Mouse (Mus musculus): ENCODE measurements around the gene Klf16.

Klf16 gene

DNA sequence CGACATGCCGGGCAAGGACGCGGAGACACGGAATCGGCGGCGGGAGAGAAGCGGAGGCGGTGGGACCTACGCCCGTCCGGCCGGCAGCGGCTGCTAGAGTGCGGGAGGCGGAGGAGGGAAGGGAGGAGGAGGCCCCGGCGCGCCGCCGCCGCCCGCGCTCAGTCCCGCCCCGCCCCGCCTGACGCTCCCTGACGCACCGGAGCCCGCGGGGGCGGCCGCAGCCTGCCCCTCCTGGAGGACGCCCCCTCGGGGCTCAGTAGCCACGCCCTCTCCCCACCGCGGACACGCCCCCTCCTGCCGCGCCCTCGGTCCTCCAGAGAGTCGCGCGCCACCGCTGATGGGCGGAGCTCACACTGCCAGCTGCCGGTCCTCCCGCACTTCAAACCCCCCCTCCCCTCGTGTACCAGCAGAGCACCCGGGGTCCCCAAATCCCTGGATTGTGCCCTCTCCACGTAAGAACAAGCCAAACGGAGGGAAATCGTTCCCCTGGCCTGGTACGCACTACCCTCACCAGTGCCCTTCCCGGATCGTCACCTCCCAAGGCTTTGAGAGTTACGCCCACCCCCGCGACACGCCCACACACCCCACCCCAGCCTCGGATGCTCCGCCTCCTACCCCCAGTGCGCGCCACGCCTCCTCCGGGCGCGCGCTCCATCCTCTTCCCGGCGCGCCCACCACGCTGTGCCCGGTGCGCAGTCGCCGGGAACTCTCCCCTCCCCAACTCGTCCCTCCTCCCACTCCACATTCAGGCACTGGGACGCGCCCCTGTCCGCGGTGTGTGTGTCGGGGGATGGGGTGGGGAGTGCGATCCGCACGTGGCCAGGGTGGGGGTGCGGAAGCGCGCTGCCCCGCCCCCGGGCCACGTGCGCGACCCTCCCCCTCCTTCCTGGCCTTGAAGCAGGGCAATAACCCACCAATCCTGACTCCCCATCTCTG is at the start of gene Klf16:
Klf16 (minus strand) TSS at position 127 of the 936 bp plus-strand sequence.
- peak; percentile 99 for DNase-seq (ENCODE audit: low spot score)

DNA sequence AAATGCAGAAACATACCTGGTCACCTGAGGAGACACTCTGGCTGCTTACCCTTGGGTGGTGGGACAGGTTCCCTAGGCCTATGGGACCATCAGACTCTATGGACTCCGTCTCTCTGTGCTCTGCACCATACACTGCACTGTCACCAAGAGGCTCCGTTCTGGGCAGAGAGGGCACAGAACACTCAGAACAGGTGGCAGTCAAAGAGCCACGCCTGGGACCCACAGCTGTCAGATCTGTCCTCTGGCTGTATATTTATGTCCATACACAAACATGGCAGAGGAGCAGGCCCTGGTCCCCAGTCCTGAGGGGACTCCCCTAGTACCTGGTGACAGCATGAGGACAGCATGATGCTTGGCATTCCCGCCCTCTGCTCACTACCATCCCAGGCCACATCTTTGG is 48.6 kb upstream of the Klf16 start:
- no peak for DNase-seq (ENCODE audit: low spot score)

DNA sequence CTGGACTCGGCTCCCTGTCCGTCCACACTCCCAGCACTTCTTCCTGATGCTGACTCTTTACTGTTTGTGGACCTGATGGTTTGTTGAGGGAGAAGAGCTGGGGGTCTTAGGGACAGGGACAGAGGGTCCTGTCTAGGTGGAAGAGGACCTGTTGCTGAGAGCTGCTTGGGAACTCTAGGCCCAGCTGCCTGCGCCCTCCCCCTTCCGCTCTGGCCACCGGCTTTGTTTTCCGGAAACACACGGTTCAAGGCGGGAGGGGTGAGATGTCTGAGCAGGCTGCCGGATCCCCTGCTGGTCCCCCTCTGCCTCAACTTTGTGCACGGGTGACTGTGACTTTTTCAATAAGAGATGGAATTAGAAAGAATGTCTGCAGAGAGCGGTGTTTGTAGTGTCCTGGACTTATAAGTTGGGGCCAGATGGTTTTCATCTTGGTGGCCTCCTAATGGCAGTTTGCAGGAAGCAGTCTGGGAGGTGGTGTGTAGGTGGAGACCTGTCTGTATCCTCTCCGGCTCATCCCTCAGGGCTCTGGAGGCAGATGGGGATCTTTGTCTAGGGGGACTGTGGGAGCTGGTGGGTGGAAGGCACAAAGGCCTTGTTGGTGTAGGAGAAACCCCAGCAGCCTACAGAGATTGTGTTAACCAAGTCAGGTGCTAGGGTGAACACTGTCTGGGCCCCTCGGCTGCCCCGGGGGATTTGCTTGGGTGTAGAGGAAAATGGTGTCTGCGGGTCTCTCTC is 46.5 kb upstream of the Klf16 start:
- no peak for DNase-seq (ENCODE audit: low spot score)

DNA sequence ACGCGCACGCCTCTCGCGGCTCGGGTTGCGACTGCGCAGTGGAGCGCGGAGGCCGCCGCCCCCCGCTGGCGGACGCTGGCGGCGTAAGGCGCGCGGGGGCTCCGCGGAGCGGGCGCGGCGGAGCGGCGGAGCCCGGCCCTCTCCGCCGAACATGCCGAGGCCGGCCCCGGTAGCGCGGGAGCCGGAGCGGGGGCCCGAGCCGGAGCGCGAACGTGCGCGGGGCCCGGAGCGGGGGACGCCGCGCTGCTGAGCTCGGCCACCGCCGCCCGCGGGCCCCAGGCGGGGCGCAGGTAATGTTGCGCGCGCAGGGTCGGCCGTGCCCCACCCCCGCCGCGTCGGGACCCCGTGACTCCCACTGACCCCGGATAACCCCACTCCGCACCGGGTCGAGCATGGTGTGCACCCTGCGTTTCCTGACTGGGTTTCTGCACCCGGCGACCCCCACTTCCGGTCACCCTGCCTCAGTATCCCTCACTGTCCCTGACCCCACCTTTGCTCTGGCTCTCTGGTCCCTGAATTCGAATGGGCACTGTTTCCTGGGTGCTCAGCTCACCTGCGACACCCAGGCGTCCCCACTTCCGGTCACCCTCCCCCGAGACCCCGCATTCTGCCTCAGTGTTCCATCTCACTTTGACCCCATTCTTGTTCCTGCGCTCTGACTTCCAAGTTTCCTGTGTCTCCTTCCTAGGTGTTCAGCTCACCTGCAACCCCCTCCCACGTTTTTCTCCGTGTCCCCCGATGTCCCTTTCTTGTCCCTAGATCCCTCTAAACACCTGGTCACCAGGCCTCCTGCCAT is 45.7 kb upstream of the Klf16 start, which contains the start of gene Csnk1g2:
Csnk1g2 (plus strand) TSS at position 178 of the 796 bp plus-strand sequence.
- peak; percentile 43 for DNase-seq (ENCODE audit: low spot score)

DNA sequence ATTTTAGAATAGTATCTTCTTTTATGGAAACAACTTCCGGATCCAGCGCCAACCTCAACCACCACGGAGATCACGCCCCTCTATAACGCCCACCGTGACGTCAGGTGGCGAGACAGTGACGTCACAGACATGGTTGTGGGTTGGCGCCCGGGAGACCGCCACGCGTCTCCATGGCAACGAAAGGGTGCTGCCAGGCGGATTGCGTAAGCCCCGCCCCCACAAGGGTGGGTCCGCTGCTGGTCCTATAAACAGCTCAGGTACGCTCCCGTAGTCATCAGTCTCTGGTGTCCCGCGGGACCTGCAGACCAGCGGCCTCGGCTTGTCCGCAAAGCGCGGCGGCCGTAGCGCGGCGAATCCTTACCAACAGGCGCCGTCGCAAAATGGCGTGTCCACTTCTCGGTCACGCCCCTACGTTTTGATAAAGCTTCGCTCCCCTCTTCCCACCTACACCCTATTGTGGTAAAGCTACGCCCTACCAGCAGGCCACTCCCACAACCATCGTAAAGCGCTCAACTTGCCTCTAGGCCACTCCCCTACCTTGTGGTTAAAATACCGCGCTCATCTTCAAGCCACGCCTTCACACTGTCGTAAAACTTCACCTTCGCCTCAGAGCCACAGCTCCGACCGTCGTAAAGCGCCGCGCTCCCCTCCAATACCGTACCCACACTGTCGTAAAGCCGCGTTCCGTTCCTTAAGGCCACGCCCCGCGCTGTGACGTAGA is 45.0 kb upstream of the Klf16 start:
- DNase-seq (ENCODE audit: low spot score): peak; percentile 99

DNA sequence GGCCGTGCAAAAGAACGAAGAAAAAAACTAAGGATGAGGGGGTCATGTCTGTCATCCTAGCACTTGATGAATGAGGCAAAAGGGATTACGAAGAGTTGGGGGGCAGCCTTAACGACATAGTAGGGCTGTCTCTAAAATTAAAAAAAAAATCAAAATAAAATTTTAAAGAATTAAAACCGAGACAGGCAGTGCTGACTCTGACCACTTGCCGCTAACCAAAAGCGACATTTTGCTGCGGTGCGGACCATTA is 44.5 kb upstream of the Klf16 start:
- no peak for DNase-seq (ENCODE audit: low spot score)

DNA sequence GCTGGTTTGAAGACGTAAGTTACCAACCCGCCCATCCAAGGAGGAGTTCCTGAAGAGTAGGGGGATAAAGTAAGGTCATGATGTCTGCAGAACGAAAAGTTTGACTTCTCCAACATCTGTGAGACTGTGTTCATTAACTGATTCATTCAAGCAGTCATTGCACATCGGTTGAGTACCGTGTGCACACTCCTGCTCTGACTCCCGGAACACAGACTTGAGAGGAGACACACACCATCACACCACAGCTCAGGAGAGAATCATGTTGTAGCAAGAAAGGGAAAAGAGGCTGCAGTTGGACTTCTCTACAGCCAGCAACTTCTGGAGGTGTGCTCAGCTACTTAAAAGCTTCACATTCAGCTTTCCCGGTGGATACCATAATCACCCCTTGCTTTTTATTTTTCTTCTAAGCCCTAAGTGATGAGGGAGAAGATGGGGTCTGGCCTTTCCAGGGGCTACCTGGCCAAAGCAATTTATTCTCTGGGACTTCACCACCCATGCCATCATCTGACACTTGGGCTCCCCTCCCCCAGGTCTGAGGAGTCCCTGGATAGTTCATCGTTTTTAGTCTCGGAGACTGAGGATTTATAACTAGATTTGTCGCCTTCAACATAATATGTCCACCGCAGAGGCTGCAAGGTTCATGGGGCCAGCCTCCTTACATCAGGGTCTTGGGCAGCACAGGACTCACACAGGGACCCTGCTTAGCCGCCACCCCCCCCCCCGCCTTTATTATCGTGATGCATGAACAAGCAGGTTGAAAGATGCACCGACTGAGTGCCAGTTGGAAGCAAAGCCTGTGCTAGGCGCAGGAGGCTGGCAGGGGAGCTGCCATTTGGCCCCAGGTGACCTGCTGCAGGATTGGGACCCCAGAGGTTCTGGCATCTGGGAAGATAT is 43.9 kb upstream of the Klf16 start:
- no peak for DNase-seq (ENCODE audit: low spot score)

DNA sequence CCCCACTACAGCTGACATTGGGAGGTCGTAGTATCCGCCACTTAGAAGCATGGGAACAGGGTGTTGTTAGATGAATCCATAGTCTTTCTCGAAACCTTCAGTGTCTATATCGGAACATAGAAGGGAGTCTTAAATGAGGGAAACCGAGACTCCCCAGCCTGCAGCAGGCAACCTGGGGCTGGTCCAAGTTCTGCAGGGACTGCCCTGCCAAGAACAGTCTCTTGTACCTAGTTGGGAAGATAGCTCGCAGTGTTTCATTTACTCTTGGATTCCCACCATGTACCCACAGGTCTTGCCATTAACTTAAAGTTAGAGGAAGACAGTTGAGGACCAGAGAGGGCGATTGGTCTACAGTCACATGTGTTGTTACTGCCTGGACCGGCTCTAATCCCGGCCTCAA is 43.2 kb upstream of the Klf16 start:
- no peak for DNase-seq (ENCODE audit: low spot score)

DNA sequence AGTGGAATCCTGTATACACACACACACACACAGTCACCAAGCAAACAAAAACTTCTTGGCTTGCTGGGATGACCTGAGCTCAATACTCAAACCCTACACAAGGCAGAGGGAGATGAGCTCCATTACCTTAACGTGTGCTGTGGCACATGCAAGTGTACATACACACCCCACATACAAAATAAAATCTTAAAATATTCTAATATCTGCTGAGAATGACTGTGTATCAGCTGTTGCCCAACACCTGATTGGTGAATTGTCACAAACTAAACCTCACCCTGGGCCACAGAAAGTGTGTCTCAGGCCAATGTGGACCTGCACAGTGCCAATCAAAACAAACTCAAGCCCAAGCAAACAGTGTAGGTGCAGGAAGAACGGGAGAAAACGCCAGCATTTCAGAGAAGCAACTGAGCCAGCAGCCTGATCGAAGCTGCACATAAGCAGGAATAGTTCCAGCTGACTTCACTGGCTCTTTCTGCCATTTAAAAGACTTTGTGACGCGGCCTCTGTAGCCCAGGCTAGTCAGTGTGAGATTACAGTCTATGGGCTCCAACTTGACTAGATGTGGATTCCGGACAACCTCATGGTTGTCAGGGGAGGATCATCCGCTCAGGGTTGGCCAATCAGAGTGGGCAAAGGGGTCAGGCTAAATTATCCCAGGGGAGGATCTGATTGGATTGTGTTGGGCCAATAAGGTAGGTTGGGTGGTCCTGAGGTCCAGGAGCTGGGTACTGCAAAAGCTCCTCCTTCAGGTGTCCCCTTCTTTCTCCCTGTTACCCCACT is 42.5 kb upstream of the Klf16 start:
- DNase-seq (ENCODE audit: low spot score): no peak

DNA sequence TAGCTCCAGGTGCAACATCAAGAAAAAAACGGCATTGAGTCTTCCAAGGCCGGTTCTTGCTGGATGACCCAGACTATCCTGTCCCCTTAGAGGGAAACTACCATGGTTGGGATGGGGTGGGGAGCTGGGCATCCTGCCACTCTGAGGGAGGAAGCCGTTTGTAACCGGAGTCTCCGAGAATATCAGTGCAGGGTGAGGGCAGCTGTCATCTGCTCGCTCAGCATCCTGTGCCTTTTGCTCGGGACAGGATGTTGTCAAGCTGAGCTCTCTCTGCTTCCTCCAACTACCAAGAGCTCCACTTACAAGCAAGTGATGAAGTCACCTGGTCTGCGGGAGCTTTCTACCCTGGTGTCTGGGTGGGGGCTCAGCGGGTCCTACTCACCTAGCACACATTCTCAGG is 41.1 kb upstream of the Klf16 start:
- DNase-seq (ENCODE audit: low spot score): no peak

DNA sequence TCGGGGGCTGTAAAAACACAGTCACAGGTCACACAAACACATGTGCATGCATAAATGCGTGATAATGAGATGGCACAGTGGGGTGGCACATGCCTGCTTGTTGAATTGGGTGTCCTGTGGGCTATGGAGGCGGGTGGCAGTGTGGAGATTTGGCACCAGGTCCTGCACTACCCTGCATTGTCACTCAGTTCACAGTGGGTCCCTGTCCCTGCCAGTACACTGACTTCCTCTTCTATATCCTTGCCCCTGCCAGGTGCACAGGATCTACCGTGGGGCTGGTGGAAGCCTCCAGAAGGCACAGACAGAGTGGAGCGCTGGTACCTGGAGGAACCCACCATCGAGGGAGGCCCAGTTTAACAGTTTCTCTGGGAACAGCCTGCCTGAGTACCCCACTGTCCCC is 37.2 kb upstream of the Klf16 start:
- no peak for DNase-seq (ENCODE audit: low spot score)

DNA sequence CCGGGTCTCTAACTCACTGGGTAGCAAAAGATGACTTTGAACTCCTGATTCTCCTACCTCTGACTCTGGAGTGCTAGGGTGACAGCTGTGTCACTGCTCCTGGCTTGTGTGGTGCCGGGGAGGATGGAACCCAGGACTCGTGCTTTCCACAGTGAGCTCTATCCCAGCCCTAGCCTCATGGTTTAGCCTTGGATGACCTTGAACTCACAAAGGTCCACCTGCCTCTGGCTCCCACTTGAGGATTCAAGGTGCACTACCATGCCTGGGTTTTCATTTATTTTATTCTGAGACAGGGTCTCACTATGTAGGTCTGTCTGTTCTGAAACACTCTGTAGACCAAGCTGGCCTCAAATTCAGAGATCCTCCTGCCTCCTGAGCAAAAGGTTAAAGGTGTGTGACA is 36.7 kb upstream of the Klf16 start:
- DNase-seq (ENCODE audit: low spot score): no peak

DNA sequence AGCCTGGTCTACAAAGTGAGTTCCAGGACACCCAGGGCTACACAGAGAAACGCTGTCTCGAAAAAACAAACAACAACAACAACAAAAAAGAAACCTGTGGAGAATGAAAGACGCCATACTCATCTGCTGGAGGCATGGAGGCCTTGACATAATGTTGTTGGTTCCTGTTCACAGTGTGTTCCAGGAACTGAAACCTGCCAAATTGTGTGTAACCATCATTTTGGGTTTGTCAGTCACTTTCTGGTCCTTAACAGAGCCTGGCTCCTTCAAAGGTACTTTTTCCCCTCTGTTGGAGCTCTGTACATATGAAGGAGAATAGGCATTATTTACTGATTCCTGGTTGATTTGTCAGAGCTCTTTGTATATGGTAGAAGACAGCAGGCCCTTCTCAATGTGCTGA is 34.8 kb upstream of the Klf16 start:
- DNase-seq (ENCODE audit: low spot score): no peak

DNA sequence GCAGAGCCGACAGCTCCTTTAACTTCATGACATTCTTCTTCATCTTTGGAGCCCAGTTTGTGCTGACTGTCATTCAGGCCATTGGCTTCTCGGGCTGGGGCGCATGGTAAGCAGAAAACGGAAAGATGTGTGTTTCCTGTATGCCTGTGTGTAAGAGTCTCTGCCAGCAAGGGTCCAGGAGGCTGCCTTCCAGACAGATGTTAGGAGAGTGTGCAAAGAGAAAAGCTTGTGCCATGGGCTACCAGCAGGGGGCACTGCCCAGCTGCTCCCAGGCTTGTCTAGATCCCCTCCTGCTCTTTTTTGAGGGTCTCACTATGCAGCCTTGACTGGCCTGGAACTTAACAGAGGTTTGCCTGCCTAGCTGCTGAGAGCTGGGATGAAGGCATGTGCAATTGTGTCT is 33.9 kb upstream of the Klf16 start:
- DNase-seq (ENCODE audit: low spot score): no peak

DNA sequence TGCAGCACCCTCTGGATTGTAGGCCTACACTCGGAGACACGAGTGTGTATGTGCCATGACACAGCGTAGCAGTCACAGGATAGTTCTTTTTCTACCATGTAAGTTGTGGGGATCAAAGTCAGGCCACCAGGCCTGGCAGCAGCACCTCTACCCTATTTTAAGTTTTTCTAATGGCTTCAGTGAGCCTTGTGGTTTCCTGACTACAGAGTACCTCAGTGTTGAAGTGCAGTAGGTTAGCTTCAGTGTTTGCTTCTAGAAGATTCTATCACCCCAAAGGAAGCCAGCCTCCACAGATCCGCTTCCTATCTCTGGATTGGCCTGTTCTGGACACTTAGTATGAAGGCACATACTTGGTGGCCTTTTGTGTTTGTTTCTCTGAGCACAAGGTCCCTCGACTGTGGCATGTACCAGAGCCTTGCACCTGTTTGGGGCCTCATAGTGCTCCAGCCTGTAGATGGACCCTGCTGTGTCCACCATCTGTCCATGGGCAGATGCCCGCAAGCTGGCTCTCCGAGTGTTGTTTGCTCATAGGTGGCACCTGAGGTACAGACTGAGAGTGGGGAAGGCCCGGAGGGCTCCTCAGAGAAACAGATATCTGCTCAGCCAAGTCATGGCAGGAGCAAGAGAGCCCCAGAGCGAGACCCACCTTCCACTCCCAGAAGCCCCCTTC is 33.1 kb upstream of the Klf16 start:
- DNase-seq (ENCODE audit: low spot score): no peak

DNA sequence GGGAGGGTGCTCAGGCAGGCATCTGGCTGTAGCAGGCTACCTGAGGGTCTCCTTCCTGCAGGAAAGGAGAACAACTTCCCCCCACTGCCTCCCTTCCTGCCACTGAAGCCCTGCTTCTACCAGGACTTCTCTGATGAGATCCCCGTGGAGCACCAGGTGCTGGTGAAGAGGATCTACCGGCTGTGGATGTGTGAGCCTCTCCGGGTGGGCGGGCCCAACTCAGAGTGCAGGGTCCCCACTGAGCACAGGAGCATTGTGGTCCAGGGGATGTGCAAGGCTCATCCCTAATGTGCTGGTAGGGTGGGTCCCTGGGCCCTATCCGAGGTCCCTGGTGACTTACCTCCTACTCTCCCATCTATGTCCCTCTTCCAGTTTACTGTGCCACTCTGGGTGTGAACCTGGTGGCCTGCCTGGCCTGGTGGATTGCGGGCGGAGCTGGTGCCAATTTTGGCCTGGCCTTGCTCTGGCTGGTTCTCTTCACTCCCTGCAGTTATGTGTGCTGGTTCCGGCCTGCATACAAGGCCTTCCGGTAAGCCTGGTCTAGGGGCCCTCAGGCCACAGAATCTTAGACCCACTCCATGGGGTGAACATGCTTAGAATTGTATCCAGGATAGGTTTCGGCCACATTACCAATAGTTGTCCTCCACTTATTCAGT is 32.3 kb upstream of the Klf16 start:
- DNase-seq (ENCODE audit: low spot score): no peak

DNA sequence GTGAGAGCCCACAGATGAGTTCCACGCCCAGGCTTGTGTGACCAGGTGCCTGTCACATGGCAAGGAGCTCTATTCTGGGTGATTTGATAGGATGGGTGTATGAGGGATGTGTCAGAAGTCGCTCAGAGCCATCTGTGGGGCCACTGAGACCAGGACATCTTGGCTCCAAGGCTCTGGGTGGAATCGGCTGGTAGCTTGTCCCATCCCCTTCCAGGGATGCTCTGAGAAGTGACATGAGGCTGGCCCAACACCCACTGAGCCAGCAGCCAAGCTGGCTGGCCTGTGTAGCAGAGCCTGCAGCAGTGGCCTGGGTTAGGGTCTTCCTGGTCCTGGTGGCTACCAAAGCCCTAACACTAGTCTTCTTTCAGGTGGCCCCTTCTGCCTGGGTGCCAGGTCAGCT is 31.3 kb upstream of the Klf16 start:
- no peak for DNase-seq (ENCODE audit: low spot score)

DNA sequence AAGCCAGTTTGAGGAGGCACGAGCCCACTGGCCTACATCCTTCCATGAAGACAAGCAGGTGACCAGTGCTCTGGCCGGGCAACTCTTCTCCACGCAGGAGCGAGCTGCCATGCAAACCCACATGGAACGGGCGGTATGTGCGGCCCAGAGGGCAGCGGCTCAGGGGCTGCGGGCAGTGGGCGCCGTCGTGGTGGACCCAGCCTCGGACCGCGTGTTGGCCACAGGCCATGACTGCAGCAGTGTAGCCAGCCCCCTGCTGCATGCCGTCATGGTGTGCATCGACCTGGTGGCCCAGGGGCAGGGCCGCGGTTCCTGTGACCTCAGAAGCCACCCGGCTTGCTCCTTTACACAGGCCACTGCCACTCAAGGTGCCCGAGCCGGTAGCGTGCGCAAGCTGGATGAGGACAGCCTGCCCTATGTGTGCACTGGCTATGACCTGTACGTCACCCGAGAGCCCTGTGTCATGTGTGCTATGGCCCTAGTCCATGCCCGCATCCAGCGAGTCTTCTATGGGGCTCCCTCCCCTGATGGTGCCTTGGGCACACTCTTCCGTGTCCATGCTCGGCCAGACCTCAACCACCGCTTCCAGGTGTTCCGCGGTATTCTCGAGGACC is 29.7 kb upstream of the Klf16 start:
- DNase-seq (ENCODE audit: low spot score): no peak

DNA sequence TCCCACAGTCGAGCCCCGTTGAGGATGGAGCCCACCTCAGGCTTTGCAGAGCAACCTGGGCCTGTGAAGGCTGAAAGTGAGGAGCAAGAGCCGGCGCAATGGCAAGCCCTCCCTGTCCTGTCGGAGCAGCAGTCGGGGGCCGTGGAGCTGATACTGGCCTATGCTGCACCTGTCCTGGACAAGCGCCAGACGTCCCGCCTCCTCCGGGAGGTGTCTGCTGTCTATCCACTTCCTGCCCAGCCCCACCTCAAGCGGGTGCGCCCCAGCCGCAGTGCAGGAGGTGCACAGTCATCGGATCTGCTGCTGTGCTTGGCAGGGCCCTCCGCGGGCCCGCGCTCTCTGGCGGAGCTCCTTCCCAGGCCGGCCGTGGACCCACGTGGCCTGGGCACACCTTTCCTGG is 29.2 kb upstream of the Klf16 start:
- DNase-seq (ENCODE audit: low spot score): no peak
